Mouse (Mus musculus) fibroblast of lung, adult 2 months (primary cell): Measurements from ENCODE around the gene Nhlrc4.
A peak's percentile ranks its signal among the peaks of the same experiment; 100 is the strongest.

Experiments used
- DNase-seq: peaks from one replicate; pipeline ENCODE4 v3.0.0-alpha.2; 2011; ENCODE audit warnings: low read depth

The Nhlrc4 gene

DNA sequence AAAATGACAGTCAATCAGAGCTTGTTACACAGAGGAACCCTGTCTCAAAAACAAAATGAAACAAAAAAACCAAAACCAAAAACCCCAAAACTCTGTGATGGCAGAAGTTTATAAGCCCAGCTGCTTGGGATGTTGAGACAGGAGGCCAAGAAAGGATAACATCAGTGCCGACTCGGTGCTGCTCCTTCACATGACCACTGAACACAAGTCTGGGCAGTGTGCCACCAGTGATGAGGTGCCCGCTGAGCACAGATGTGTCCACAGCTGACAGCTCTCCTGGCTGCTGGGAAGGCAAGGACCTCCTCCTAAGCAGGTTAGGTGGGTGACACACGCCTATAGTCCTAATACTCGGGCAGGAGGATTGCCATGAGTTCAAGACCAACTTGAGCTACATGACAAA is 22.6 kb downstream of the Nhlrc4 start:
- DNase-seq: no peak

DNA sequence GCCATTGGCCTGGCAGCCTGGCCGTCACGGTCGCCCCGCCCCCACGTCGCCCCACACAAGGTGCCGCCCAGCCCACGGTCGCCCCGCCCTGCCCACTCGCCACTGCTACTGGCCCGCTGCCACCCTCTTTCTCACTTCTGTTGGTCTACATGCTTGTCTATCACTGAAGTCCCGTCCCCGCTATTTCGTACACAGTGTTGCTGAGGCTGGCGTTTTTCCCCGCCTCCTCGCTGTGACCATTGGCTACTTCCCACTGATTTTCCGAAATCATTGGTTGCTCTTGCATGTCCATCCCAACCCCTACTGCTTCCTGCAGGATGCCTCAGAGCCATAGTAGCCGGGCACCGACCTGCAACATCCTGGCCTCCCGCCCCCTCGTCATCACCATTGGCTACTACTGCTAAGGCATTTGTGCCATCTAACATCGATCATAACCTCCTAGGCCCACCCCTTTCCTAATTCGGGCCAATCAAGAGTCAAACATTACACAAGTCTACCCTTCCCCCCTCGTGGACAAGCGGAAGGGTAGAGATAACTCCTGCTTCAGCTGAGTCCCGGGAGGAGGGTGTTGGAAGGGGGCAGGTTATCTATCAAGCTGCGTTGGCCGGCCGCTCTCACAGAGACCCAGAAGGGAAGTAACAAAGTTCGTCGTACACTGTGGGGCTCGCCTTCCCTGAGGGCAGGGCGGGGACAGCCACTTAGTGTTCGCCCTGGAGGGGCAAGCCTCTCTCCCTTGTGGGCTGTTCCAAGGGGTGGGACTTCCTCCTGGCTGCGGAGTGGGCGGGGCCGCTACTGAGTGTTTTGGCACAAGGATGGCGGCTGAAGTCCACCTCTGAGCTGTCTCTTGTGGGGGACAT is 24.7 kb downstream of the Nhlrc4 start:
- DNase-seq: peak; percentile 100

DNA sequence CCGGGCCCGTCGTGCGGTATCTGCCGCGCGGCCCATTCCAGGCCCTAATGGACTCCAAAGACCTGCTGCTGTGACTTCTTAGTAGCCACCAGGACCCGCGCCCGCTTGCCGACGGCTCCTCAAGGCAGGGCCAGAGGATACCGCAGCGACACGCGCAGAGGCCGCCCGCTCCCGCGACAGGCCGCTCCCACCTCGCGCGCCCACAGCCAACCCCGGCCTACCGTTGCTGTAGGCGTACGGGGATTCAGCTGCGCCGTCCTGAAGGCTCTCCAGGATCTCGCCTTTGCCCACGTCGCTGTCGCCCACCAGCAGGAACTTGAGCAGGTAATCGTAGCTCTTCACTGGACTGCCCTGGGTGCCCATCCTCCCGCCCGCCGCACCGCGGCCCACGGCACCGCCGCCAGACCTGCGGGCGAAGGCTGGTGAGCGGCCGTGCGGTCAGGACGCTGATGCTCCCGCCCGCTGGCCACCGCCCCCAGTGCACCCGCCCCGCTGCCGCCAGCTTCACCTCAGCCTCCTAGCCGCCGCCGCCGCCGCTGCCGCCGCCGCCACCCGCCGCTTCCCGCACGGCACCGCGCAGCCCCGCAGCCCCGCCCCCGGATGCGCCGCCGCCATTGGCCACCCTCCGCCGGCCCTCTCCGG is 25.5 kb downstream of the Nhlrc4 start, which contains the start of gene Rab40c:
Gene Rab40c (minus strand): TSS at position 584 of the 642 bp plus-strand sequence.
- no peak for DNase-seq

DNA sequence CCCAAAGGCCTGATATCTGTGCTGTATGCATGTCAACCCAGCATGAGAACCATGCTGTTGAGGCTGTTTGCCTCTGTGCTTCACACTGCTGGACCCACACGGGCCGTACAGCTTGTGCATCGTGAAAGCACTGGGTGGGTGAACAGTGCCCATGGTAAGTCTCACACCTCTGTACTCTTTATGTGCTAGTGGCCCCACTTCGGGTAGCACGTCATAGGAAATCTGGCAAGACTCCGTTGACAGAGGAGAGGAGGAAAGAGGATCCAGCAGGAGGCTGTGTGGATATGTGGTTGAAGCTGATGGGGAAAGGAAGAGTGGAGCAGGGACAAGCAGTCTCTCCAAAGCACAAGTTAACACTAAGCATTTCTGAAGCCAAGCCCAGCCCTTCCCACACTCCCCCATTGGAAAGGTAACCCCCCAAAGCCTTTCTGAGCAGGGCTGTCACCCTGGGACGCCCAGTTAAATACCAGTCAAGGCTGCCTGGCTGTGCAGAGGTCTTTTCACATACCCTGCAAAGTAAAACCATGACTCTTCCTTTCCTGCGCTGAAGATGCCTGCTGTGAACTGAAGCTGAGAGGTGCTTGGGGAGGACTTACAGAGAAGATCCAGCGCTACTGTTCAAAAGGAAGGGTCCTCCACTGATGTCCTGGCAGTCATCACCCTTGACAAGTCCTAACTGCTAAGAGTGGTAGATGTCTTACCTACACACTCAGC is 26.6 kb downstream of the Nhlrc4 start:
- no peak for DNase-seq

DNA sequence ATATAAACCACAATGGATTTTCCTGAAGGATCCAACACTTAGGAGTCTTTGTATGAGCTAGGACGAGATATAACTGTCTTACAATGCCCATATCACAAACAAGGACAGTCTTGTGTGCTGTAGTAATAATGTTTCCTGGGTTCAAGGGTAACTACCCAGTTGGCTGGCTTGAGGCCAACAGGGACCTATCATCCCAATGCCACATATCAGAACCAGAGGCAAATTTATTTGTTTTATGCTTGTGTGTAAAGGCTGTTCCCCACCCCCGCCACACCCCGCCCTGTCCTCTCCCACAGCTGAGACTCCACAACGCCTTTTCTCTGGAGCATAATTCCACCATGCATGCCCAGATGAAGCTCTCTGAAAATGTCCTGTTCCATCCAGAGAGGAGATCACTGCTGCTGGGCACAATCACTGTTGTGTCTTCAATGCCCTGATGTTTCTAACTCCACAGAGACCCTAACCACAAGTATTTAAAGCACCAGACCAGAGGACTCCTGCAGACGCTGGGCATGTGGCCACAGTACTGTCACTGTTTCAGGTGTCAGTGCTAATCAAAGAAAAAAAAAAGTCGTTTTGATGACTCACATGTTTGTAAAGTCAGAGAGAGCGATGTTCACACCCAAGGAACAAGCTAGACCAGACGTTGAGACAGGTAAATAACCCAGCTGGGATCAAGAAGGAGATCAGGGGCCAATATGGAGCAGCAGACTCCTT is 27.7 kb downstream of the Nhlrc4 start:
- DNase-seq: no peak

DNA sequence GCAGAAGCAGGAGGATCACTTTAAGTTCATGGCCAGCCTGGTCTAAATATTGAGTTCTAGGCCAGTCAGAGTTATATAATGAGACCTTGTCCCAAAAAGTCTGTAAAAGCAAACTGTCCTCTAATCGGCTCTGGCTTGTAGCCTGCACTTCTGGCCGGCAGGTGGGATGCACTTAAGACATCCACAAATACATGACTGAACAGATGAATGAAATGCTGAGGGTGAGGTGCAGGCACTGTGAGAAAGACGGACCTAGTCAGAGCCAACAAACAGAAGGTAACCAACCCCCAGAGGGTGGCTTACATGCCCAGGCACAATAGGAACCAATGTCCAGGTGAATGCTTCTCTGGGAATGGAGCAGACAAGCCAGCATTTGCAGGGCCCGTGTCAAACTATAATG is 30.5 kb downstream of the Nhlrc4 start:
- DNase-seq: no peak

DNA sequence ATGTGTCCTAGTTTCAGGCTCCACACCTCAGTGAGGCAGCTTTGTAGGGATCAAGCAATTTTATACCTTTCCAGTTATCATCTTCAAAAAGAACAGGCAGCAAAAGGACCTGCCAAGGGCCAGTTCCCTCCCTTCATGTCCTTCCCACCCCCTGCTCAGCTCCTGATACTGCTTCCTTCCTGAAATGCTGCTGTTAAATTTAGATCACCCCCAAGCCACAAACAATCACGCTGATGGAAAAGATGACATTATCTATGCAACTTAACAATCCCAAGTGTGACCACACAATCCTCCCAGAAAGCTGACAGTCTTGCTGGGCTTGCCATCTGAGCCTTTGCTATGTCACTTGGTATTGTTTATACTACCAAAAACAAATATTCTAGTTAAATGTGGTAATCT is 30.9 kb downstream of the Nhlrc4 start:
- no peak for DNase-seq

DNA sequence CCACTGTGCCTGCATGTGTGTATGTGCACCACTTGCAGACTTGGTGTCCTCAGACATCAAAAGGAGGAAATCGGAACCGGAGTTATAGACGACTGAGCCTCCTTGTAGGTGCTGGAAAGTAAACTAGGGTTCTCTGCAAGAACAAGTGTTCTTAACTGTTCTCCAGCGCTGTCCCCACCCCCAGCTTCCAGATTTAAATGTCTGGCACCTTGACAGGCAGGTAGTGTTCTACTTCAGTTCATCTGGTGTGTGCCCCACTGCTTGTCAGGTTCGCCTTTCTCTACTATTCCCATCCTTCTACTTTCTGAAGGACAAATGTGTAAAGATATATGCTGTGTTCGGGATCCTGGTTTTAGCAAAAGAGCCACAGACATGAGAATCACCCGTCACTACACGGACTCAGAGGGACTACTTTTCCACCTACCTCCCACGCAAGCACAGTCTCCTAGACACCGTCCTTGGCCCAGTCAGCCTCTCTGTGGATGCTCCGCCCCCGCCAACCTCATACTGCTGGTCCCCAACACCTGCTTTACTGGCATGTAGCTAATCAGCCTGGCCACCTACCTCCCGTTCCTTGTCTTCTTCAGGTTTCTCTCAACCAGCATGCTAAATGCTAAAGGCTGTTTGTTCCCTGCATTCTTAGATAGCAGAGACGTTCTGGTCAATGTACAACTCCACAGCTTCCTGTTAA is 31.4 kb downstream of the Nhlrc4 start:
- DNase-seq: no peak

DNA sequence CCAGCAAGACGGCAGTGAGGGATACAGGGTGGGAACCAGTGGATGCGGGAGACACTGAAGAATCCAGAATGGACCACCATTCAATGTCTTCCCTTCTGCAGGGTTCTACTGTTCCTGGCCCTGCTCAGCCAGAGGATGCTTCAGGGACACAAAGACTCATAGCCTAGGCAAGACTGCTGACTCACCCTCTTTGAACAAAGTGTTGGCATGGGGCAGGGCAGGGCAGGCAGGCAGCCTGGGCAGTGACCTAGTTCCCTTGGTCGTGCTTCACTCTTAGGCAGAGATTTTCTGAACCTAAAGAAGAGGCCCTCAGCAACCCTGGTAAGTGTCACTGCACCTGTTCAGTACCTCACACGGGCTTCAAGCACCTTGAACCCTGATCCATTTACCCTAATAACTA is 32.9 kb downstream of the Nhlrc4 start:
- no peak for DNase-seq

DNA sequence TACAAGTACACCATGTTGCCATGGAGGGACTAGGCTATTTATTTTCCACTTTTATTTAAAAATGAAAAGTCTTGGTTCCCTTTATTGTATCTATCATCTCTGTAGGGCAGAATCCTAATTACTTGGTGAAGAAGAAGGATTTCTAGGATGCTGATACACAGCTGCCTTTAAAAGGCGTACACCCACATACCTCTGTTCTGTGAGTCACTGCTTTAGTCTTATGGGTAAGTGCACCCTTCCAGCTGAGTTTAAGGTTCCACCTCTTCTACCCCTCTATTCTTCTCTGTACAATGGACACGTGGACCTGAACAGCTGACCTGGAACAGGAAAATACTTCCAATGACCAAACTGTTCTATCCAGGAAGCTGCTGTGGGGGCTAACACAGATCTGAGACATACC is 37.1 kb downstream of the Nhlrc4 start:
- DNase-seq: no peak

DNA sequence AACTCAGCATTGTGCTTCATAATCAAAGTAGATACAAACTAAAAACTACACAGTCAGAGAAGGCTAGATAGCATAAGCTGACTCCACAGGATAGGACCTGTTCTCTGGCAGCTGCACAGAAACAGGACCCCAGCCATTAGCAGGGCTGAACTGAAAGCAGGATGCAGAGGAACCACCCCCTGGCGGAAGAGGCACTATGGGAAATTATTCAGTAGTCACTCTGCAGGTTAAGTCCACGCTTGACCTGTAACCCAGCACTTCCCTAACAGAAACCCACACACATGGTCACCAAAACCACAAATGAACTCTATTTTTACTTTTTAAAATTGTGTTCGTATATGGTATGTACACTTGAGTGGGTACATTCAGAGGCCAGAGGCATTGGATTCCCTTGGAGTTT is 41.7 kb downstream of the Nhlrc4 start:
- no peak for DNase-seq

DNA sequence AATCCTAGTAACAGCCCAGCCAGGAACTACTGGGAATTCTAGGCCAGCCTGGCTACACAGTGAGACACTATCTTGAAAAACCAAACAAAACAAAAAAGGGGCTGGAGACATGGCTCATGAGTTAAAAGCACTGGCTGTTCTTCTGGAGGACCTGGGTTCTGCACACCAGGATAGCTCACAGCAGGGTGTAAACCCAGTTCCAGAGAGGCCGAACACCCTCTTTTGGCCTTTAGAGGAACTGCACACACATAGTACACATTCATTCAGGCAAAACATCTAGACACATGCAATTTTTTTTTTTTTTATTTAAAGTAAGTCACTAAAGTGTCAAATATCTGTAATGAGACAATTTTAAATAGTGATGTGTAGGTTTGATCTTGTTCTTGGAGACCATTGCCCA is 44.6 kb downstream of the Nhlrc4 start:
- no peak for DNase-seq

DNA sequence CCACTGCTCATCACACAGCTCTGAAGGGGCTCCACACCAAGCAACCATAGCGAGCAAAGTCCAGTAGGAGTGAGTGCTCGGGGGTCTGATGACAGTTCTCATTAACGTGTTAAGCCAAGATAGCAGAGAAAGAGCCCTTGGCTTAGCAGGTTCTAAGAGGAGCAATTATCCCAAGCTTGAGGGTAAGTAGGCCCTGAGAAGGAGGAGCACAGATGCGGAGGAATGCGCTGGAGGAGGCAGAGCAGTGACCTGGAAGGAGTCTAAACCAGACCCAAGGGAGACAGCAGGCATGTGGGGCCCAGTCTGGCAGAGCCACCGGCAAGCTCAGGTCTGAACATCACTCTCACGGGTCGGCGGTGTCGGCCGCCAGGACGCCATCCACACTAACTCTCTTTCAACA is 48.9 kb downstream of the Nhlrc4 start:
- DNase-seq: no peak

DNA sequence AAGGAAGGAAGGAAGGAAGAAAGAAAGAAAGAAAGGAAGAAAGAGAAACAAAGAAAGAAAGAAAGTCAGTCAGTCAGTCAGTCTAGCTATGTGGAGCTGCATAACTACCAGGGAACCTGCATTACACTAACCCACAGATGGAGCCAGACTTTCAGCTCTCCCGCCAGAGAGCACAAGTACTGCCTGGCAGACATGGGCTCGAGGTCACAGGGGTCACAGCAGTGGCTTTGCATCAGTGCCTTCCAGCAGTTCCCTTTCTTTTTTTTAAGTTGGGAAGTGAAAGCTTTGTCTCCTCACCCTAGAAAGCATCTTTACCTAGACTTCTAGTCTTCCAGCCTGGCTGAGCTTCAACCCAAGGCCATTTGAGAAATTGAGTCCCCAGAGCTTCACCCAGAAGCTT is 49.3 kb downstream of the Nhlrc4 start:
- DNase-seq: no peak

DNA sequence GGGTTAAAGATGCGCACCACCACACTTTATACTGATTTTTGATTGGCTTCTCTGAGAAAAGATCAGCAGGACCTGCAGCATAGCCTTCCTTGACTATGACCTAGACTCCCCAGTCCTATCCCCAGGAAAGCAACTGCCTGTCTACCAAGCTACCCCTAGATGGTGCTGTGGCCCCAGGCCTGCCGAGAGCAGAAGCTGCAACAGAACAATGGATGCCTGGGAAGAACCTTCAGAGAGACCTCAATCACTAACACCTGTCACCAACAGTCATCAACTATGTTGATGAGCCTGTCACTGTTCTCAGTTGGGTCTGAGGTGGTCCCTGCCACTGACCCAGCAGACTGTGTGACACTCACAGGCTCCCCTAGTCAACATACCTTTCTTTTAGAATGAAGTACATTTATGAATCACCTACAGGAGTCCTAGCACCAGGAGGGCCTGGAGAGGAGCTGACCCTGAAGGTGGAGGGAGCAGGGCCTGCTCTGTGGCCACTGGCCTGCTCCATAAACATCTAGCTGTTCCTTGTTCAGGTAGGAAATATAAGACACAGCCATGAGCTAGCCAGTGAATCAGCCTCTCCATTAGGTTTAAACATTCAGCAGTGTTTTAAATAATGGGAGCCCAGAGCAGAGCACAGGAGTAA is 50.7 kb downstream of the Nhlrc4 start:
- DNase-seq: no peak
